Mouse (Mus musculus) olfactory bulb, adult 2 months (tissue): Measurements from ENCODE around the gene Nxpe4.

ENCODE experiments used
- CTCF ChIP-seq: fragments of 200-500 bp; IDR thresholded peaks from 2 replicates; pipeline ENCODE4 v1.5.1; 2012; ENCODE audit warnings: low read depth, mild to moderate bottlenecking, low read length, moderate library complexity; ENCODE audit not compliant: insufficient read depth
- POLR2A ChIP-seq: fragments of 200-500 bp; IDR thresholded peaks from 2 replicates; pipeline ENCODE4 v1.6.1; 2012; ENCODE audit warnings: mild to moderate bottlenecking, low read depth, low read length, moderate library complexity; ENCODE audit not compliant: insufficient read depth

GRCm38 (mm10) chr9:48353148-48353698 lies 191.4 kb downstream of the Nxpe4 start, which contains the start of gene Nxpe2:
- TF ChIP-seq CTCF, result no peak
- no peak for TF ChIP-seq POLR2A
